Mouse (Mus musculus): ENCODE measurements at regions not wholly inside any gene's neighbourhood (a gene's known extent, or its start where the extent isn't known, plus 50 kb on each side); places are given as distances from the start of the nearest gene placed in this dataset.
"Not testable (repeated sequence)": the region's sequence is repeated elsewhere in the genome, so short reads cannot be mapped to it uniquely, and the experiment has no call there.

- no peak for ATAC-seq
- no peak overlapping the region for H3K27ac ChIP-seq (ENCODE audit: low read depth, low read length)
- no peak for TF ChIP-seq CTCF (IDR thresholded peaks at IDR 0.05; ENCODE audit: low read depth)
- H3K4me1 ChIP-seq (replicated peaks; ENCODE audit: control insufficient read depth, insufficient read depth, low read length): no peaks in the 10 kb centered on the region
- H3K4me3 ChIP-seq (ENCODE audit: low read depth, low read length): no peak overlapping the region
- no peaks in the 10 kb centered on the region for H3K9me3 ChIP-seq (ENCODE audit: control insufficient read depth)
- H3K9ac ChIP-seq (ENCODE audit: low read depth, low read length): no peak overlapping the region
- H3K4me2 ChIP-seq (replicated peaks; ENCODE audit: low read depth): no peak overlapping the region
- H3K36me3 ChIP-seq (ENCODE audit: control insufficient read depth, insufficient read depth): no peaks in the 10 kb centered on the region
- H3K27me3 ChIP-seq (replicated peaks; ENCODE audit: control insufficient read depth, insufficient read depth, low read length): no peaks in the 10 kb centered on the region
Measured at GRCm38 (mm10) chr12:77894238-77894637, 299.8 kb upstream of the Gm6657 start.

DNA sequence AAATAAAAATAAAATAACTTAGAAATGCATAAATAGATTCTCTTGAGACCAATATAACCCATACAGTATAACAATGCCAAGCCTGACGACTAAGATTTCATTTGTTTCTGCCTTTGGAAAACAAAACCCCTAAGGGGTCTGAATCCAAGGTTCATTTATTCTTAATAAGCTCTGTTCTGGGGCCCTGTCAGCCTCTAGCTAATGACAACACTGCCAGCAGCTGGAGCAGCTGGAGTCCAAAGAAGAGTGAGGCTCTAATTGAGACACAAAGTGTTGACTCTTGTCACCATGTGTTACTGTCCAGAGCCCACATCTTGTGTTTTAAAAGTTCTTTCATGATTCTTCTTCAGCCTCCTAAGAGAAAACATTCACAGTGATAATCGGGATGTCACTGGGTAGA is 298.5 kb upstream of the Gm6657 start:
- H3K4me2 ChIP-seq (replicated peaks; ENCODE audit: low read depth): no peak overlapping the region
- TF ChIP-seq CTCF (IDR thresholded peaks at IDR 0.05; ENCODE audit: low read depth): no peak
- no peaks in the 10 kb centered on the region for H3K9me3 ChIP-seq (ENCODE audit: control insufficient read depth)
- H3K4me1 ChIP-seq (replicated peaks; ENCODE audit: control insufficient read depth, insufficient read depth, low read length): no peaks in the 10 kb centered on the region
- H3K4me3 ChIP-seq (ENCODE audit: low read depth, low read length): no peak overlapping the region
- ATAC-seq: no peak
- no peaks in the 10 kb centered on the region for H3K36me3 ChIP-seq (ENCODE audit: control insufficient read depth, insufficient read depth)
- no peak overlapping the region for H3K27ac ChIP-seq (ENCODE audit: low read depth, low read length)
- H3K27me3 ChIP-seq (replicated peaks; ENCODE audit: control insufficient read depth, insufficient read depth, low read length): no peaks in the 10 kb centered on the region
- 77% methylated on average over 2 of the region's 2 CpGs for WGBS
- no peak overlapping the region for H3K9ac ChIP-seq (ENCODE audit: low read depth, low read length)

- 82% methylated on average over 2 of the region's 2 CpGs for WGBS
- H3K4me2 ChIP-seq (replicated peaks; ENCODE audit: low read depth); H3K4me3 ChIP-seq (ENCODE audit: low read depth, low read length); H3K27ac ChIP-seq (ENCODE audit: low read depth, low read length); H3K4me1 ChIP-seq (replicated peaks; ENCODE audit: control insufficient read depth, insufficient read depth, low read length); H3K36me3 ChIP-seq (ENCODE audit: control insufficient read depth, insufficient read depth); H3K9me3 ChIP-seq (ENCODE audit: control insufficient read depth); H3K27me3 ChIP-seq (replicated peaks; ENCODE audit: control insufficient read depth, insufficient read depth, low read length); H3K9ac ChIP-seq (ENCODE audit: low read depth, low read length); ATAC-seq: not testable (repeated sequence)
Measured at GRCm38 (mm10) chr12:77898974-77899373, 295.1 kb upstream of the Gm6657 start.

DNA sequence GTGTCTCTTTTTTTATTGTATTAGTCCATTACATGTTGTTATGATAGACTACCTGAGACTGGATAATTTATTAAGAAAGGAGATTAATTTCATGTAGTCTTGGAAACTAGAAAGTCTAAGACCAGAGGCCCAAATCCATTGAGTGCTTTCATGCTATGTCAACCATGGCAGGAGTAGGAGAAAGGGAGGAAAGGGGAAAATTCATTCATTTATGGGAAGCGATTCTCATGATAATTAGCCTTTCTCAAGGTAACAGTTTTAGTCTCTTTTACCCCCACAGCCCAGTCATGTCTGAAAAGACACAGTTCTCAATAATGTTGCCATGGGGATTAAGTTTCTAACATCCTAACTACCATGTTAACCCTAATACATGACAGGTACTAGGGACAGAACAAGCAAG is 292.8 kb upstream of the Gm6657 start:
- Histone ChIP-seq H3K9ac (ENCODE audit: low read depth, low read length) (no peak overlapping the region), H3K4me2 (replicated peaks; ENCODE audit: low read depth) (no peak overlapping the region), H3K27ac (ENCODE audit: low read depth, low read length) (no peak overlapping the region), H3K4me1 (replicated peaks; ENCODE audit: control insufficient read depth, insufficient read depth, low read length) (no peaks in the 10 kb centered on the region), H3K36me3 (ENCODE audit: control insufficient read depth, insufficient read depth) (no peaks in the 10 kb centered on the region), H3K27me3 (replicated peaks; ENCODE audit: control insufficient read depth, insufficient read depth, low read length) (no peaks in the 10 kb centered on the region), H3K4me3 (ENCODE audit: low read depth, low read length) (no peak overlapping the region), H3K9me3 (ENCODE audit: control insufficient read depth) (no peaks in the 10 kb centered on the region)
- 96% methylated on average over 1 of the region's 1 CpGs for WGBS
- no peak for ATAC-seq
- TF ChIP-seq CTCF (IDR thresholded peaks at IDR 0.05; ENCODE audit: low read depth): no peak

GRCm38 (mm10) chr12:77912863-77913554 is 281.0 kb upstream of the Gm6657 start:
- Histone ChIP-seq H3K4me2 (replicated peaks; ENCODE audit: low read depth) (no peak overlapping the region), H3K9ac (ENCODE audit: low read depth, low read length) (no peak overlapping the region), H3K4me3 (ENCODE audit: low read depth, low read length) (no peak overlapping the region), H3K9me3 (ENCODE audit: control insufficient read depth) (no peaks in the 10 kb centered on the region), H3K27me3 (replicated peaks; ENCODE audit: control insufficient read depth, insufficient read depth, low read length) (no peaks in the 10 kb centered on the region), H3K27ac (ENCODE audit: low read depth, low read length) (no peak overlapping the region), H3K36me3 (ENCODE audit: control insufficient read depth, insufficient read depth) (no peaks in the 10 kb centered on the region), H3K4me1 (replicated peaks; ENCODE audit: control insufficient read depth, insufficient read depth, low read length) (no peaks in the 10 kb centered on the region)
- no peak for TF ChIP-seq CTCF (IDR thresholded peaks at IDR 0.05; ENCODE audit: low read depth)
- no peak for ATAC-seq
- 43% methylated on average over 4 of the region's 4 CpGs for WGBS

GRCm38 (mm10) chr12:77928729-77929128 is 265.3 kb upstream of the Gm6657 start:
- Histone ChIP-seq H3K9ac (ENCODE audit: low read depth, low read length) (no peak overlapping the region), H3K27me3 (replicated peaks; ENCODE audit: control insufficient read depth, insufficient read depth, low read length) (no peaks in the 10 kb centered on the region), H3K4me1 (replicated peaks; ENCODE audit: control insufficient read depth, insufficient read depth, low read length) (no peaks in the 10 kb centered on the region), H3K27ac (ENCODE audit: low read depth, low read length) (no peak overlapping the region), H3K9me3 (ENCODE audit: control insufficient read depth) (no peaks in the 10 kb centered on the region), H3K36me3 (ENCODE audit: control insufficient read depth, insufficient read depth) (no peaks in the 10 kb centered on the region), H3K4me2 (replicated peaks; ENCODE audit: low read depth) (no peak overlapping the region), H3K4me3 (ENCODE audit: low read depth, low read length) (no peak overlapping the region)
- TF ChIP-seq CTCF (IDR thresholded peaks at IDR 0.05; ENCODE audit: low read depth): no peak
- 68% methylated on average over 4 of the region's 4 CpGs for WGBS
- ATAC-seq: no peak

DNA sequence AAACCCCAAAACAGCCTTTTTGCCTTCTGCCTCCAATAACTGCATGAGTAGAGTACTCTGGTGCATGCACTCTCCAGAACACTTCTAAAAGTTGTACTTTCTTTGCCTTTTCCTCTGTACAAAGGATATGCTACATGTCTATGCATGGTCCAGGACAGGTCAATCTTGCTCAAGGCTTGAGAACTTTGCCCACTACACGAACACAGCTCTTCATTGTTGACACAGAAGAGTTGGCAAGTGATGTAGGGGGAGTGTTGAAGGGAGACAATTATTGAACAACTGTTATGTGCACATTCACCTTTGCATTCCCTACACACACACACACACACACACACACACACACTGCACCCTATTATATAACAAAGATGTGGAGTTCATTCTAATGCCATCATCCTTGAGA is 264.5 kb upstream of the Gm6657 start:
- no peak for TF ChIP-seq CTCF (IDR thresholded peaks at IDR 0.05; ENCODE audit: low read depth)
- Histone ChIP-seq H3K36me3 (ENCODE audit: control insufficient read depth, insufficient read depth) (no peaks in the 10 kb centered on the region), H3K4me3 (ENCODE audit: low read depth, low read length) (no peak overlapping the region), H3K9ac (ENCODE audit: low read depth, low read length) (no peak overlapping the region), H3K4me1 (replicated peaks; ENCODE audit: control insufficient read depth, insufficient read depth, low read length) (no peaks in the 10 kb centered on the region), H3K9me3 (ENCODE audit: control insufficient read depth) (no peaks in the 10 kb centered on the region), H3K27ac (ENCODE audit: low read depth, low read length) (no peak overlapping the region), H3K27me3 (replicated peaks; ENCODE audit: control insufficient read depth, insufficient read depth, low read length) (no peaks in the 10 kb centered on the region), H3K4me2 (replicated peaks; ENCODE audit: low read depth) (no peak overlapping the region)
- no peak for ATAC-seq
- WGBS: 57% methylated on average over 1 of the region's 1 CpGs
